Mouse (Mus musculus): ENCODE measurements around the gene Nelfa. TPM values are rescaled to one million over a fixed set of nuclear protein-coding genes. Genes with fewer than 3 reads are reported as not detected.

Gene Nelfa
- polyA plus RNA-seq (2015; fragmentation: Nextera tagmentation; extraction: Ambion mirVana): 26.6 and 27.6 TPM in 2 replicates

DNA sequence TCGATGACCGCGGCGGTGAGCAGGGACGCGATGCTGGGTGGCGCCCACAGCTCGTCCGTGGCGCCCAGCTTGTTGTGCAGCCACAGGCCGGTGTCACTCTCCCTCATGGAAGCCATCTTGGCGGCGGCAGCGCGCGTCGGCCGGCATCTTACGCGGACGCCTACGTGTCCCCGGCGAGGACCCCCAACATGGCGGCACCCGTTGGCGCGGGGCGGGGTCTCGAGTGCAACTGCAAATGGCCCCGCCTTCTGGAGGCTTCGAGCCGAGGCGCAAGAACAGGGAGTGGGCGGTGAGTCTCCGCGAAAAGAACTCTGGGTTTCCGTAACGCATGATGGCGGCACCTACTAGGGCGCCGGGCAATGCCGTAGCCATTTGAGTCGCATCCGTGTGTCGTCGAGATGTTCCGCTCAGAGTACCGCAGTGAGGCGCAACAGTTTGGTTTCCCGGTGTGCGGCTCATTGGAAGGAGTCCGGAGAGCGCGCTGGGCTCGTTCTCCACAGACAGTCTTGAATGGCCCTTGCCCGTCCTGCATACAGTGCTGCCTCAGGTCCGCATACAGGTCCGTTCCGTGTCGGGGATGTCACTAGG, at the start of gene Nelfa:
Nelfa (minus strand) TSS at position 294 of the 588 bp plus-strand sequence.

DNA sequence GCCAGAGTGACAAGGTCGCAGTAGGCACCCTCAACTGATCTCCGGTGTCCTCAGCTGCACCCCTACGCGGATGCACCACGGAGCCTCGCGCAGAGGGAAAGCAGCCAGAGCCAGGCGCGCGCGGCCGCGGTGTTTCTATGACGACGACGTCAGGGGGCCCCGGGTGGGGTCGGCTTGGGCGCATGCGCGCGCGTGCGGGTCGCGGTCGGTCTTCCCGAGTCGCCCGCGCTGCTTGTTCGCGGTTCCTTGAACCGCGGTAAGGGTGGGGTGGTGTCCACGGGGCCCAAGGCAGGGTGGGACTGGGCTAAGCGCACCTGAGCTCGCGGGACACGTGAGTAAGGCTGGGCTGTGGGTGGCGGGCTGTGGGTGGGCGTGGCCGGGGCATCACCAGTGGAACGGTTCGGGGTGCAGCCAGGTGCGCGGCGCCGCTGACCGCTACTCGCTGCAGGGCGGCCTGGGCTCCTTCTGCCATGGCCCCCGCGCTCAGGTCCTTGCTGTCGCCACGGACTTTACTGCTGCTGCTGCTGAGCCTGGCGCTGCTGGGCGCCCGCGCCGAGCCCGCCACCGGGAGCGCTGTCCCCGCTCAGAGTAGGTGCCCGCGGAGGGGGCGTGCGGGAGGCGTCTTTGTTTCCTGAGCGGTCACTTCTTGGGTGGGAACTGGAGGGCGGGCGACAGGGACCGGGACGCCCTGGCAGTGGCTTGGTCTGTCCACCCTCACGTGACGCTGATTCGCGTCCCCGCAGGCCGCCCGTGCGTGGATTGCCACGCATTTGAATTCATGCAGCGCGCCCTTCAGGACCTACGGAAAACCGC, 47.3 kb upstream of the Nelfa start, which contains the start of gene Gm1673:
Gm1673 (plus strand) TSS at position 125 of the 813 bp plus-strand sequence.

Other genes with a start within 250 kb of the Nelfa start
- 5.0 and 6.5 TPM in 2 replicates for gene Fgfr3, start 214.7 kb downstream of the Nelfa start, polyA plus RNA-seq (2015; fragmentation: Nextera tagmentation; extraction: Ambion mirVana)
- gene Letm1, start 153.6 kb downstream of the Nelfa start, polyA plus RNA-seq (2015; fragmentation: Nextera tagmentation; extraction: Ambion mirVana): 18.5 and 21.3 TPM in 2 replicates
- gene Nsd2, start 115.7 kb downstream of the Nelfa start, polyA plus RNA-seq (2015; fragmentation: Nextera tagmentation; extraction: Ambion mirVana): 26.9 and 27.9 TPM in 2 replicates
- 17.3 and 20.9 TPM in 2 replicates for gene Gm1673, start 47.0 kb upstream of the Nelfa start, polyA plus RNA-seq (2015; fragmentation: Nextera tagmentation; extraction: Ambion mirVana)
- 0.52 and 0.70 TPM in 2 replicates for gene Nat8l, start 59.6 kb upstream of the Nelfa start, polyA plus RNA-seq (2015; fragmentation: Nextera tagmentation; extraction: Ambion mirVana)
- gene Poln, start 233.0 kb upstream of the Nelfa start, polyA plus RNA-seq (2015; fragmentation: Nextera tagmentation; extraction: Ambion mirVana): 1.8 and 4.2 TPM in 2 replicates
- gene Haus3, start 233.1 kb upstream of the Nelfa start, polyA plus RNA-seq (2015; fragmentation: Nextera tagmentation; extraction: Ambion mirVana): 32.3 and 35.7 TPM in 2 replicates

Measured in spleen, postnatal 0 days (tissue).